Mouse (Mus musculus) ES-E14 (cell line): ENCODE measurements at regions not wholly inside any gene's neighbourhood (a gene's known extent, or its start where the extent isn't known, plus 50 kb on each side); places are given as distances from the start of the nearest gene placed in this dataset.

Source experiments
- DNase-seq: peaks from one replicate; pipeline ENCODE4 v3.0.0-alpha.2; 2013; ENCODE audit warnings: low read depth, low spot score
- H3K27ac ChIP-seq: 2 replicates; pipeline ENCODE4 v1.5.1; 2012; ENCODE audit warnings: low read depth, mild to moderate bottlenecking, low read length, moderate library complexity, mixed read lengths; ENCODE audit not compliant: poor library complexity, insufficient read depth, severe bottlenecking
- H3K36me3 ChIP-seq: 2 replicates; pipeline ENCODE4 v1.6.1; 2012; ENCODE audit warnings: mild to moderate bottlenecking, low read length, moderate library complexity, mixed read lengths; ENCODE audit not compliant: control insufficient read depth, poor library complexity, insufficient read depth, severe bottlenecking
- H3K4me1 ChIP-seq, 2 experiments: fragments of 150-350 bp in 1 of 2; sonication (generic) in 1 of 2; 2 replicates each; pipeline ENCODE4 v1.6.1; 2012; ENCODE audit warnings: low read length in 2 of 2, mild to moderate bottlenecking in 1 of 2, mixed read lengths in 1 of 2; ENCODE audit not compliant: control insufficient read depth in 2 of 2, insufficient read depth in 2 of 2, poor library complexity in 1 of 2
- H3K4me3 ChIP-seq, 2 experiments: fragments of 150-350 bp in 1 of 2; sonication (generic) in 1 of 2; 2 replicates each; pipeline ENCODE4 v1.5.1; 2012; ENCODE audit warnings: low read length in 2 of 2, low read depth in 1 of 2, mild to moderate bottlenecking in 1 of 2, mixed read lengths in 1 of 2; ENCODE audit not compliant: insufficient read depth in 1 of 2, poor library complexity in 1 of 2, severe bottlenecking in 1 of 2
- H3K9ac ChIP-seq: 2 replicates; pipeline ENCODE4 v1.6.1; 2012; ENCODE audit warnings: low read depth, mild to moderate bottlenecking, low read length, mixed read lengths; ENCODE audit not compliant: poor library complexity, insufficient read depth, severe bottlenecking
- H3K9me3 ChIP-seq: fragments of 150-350 bp; sonication (generic); 2 replicates; pipeline ENCODE4 v1.6.1; 2012; ENCODE audit warnings: low read depth, mild to moderate bottlenecking, low read length; ENCODE audit not compliant: control insufficient read depth, insufficient read depth
- CHD2 ChIP-seq: IDR thresholded peaks from 2 replicates; pipeline ENCODE4 v1.6.1; 2014; ENCODE audit warnings: mild to moderate bottlenecking, low read depth, low read length, inconsistent platforms
- HCFC1 ChIP-seq: IDR thresholded peaks from 2 replicates; pipeline ENCODE4 v1.6.1; 2012; ENCODE audit warnings: low read length, inconsistent platforms, borderline replicate concordance; ENCODE audit not compliant: insufficient read depth
- MAFK ChIP-seq: IDR thresholded peaks from 2 replicates; pipeline ENCODE4 v1.6.1; 2014; ENCODE audit warnings: mild to moderate bottlenecking, low read depth, low read length, inconsistent platforms; ENCODE audit not compliant: insufficient read depth
- ZC3H11A ChIP-seq: IDR thresholded peaks from 2 replicates; pipeline ENCODE4 v1.6.1; 2012; ENCODE audit warnings: low read depth, mild to moderate bottlenecking, inconsistent platforms, low read length, borderline replicate concordance
- ZNF384 ChIP-seq: IDR thresholded peaks from 2 replicates; pipeline ENCODE4 v1.6.1; 2012; ENCODE audit warnings: low read depth, low read length, inconsistent platforms
- in situ Hi-C, 2 experiments: fragments of 600-800 bp; cut with MboI; formaldehyde crosslinking; loops; one replicate each; pipeline ENCODE4 v1.15.1; 2025; ENCODE audit warnings: low sequenced_read_pairs in 2 of 2, inconsistent platforms in 1 of 2; ENCODE audit not compliant: unreplicated experiment in 2 of 2

GRCm38 (mm10) chr8:60737616-60738015 is 105.0 kb downstream of the Mfap3l start:
- Histone ChIP-seq H3K27ac (peak overlapping the region; percentile 80; the same call in 1 of the 2 replicates), H3K9me3 (no peaks in the 10 kb centered on the region), H3K9ac (no peak overlapping the region), H3K4me3 (no peak overlapping the region), H3K4me1 (peaks cover 0 to 5% of the 10 kb centered on the region in 2 experiments; a peak in 2 of 4 replicates), H3K36me3 (no peaks in the 10 kb centered on the region)
- peak; percentile 7 for DNase-seq
- in situ Hi-C loops, result no loop called here
- no peak for TF ChIP-seq HCFC1

DNA sequence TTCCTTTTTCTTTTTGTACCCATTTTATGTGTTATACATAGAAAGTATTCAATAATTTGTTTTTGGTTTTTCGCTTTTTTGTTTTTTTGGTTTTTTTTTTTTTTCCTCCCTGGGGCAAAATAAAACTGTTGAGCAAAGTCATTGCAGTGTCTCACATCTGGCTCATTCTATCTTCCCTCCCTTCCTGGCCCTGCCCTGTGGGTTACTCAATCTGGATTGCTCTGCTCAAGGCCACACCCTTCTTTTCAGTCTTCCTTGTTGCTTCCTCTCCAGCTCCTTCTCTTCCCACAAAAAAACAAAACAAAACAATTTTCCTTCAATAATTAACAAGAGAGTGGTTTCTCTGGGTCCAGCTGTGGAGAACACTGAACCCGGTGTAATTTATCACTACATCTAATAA is 113.2 kb downstream of the Mfap3l start:
- in situ Hi-C loops, result no loop called here
- no peaks in the 10 kb centered on the region for H3K36me3 ChIP-seq
- no peak for DNase-seq
- H3K27ac ChIP-seq, result no peak overlapping the region
- TF ChIP-seq MAFK, result no peak
- H3K9me3 ChIP-seq, result no peaks in the 10 kb centered on the region
- H3K4me1 ChIP-seq, result no peaks in the 10 kb centered on the region
- H3K4me3 ChIP-seq, result no peak overlapping the region
- no peak overlapping the region for H3K9ac ChIP-seq

DNA sequence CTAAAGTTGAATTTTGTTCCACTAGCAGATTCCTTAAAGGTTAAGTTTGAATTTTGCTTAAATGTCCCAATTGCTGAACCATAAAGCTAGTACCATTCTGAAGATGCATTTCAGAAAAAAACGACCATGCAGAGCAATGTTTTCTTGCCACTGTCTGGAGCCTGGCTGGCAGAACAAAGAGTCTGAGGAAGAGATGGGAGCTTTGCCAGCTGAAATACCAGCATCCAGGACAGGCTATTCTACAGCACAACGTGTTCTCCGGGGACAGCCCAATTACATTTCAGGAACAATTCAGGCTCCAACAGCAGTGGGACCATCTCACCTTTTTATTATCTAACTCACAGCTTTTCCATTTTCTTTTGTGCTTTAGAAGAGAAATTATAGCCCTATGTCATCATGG is 113.9 kb downstream of the Mfap3l start:
- Histone ChIP-seq H3K27ac (no peak overlapping the region), H3K9me3 (no peaks in the 10 kb centered on the region), H3K4me1 (no peaks in the 10 kb centered on the region), H3K4me3 (no peak overlapping the region), H3K36me3 (no peaks in the 10 kb centered on the region), H3K9ac (no peak overlapping the region)
- no peak for DNase-seq
- TF ChIP-seq MAFK, result no peak
- no peak for TF ChIP-seq HCFC1
- no peak for TF ChIP-seq CHD2
- TF ChIP-seq ZC3H11A, result no peak
- TF ChIP-seq ZNF384, result no peak
- in situ Hi-C loops, result no loop called here

GRCm38 (mm10) chr8:60755704-60756415 is 123.2 kb downstream of the Mfap3l start:
- no peaks in the 10 kb centered on the region for H3K9me3 ChIP-seq
- no peak overlapping the region for H3K4me3 ChIP-seq
- TF ChIP-seq ZC3H11A (no peak), MAFK (no peak), ZNF384 (no peak), HCFC1 (no peak), CHD2 (no peak)
- no peaks in the 10 kb centered on the region for H3K36me3 ChIP-seq
- in situ Hi-C loops, result no loop called here
- no peak for DNase-seq
- H3K4me1 ChIP-seq, result no peaks in the 10 kb centered on the region
- H3K27ac ChIP-seq, result no peak overlapping the region
- H3K9ac ChIP-seq, result no peak overlapping the region

- no peak overlapping the region for H3K4me3 ChIP-seq
- H3K36me3 ChIP-seq, result no peaks in the 10 kb centered on the region
- no peaks in the 10 kb centered on the region for H3K9me3 ChIP-seq
- no peak for DNase-seq
- H3K4me1 ChIP-seq, result no peaks in the 10 kb centered on the region
- no peak overlapping the region for H3K9ac ChIP-seq
- TF ChIP-seq ZC3H11A (no peak), MAFK (no peak), HCFC1 (no peak), ZNF384 (no peak), CHD2 (no peak)
- in situ Hi-C loops, result no loop called here
- no peak overlapping the region for H3K27ac ChIP-seq
These were observed 126.3 kb upstream of the Hpf1 start for GRCm38 (mm10) chr8:60763959-60764358.
